Mouse (Mus musculus) heart, embryonic 12.5 days (tissue): ENCODE results near the gene a. TPM values are rescaled to one million over a fixed set of nuclear protein-coding genes. Genes with fewer than 3 reads are reported as not detected.
"Not testable (repeated sequence)": the region's sequence is repeated elsewhere in the genome, so short reads cannot be mapped to it uniquely, and the experiment has no call there.

Experiments
- ATAC-seq: fragments of 200-750 bp; cut with Nextera tagmentation; 2 replicates; pipeline ENCODE4 v1.8.0; 2017; ENCODE audit warnings: moderate TSS enrichment, moderate library complexity; ENCODE audit not compliant: insufficient number of reproducible peaks, low FRiP score
- H3K27ac ChIP-seq: fragments of 300-500 bp; sonication (generic); 2 replicates; pipeline ENCODE4 v1.5.1; 2016; ENCODE audit warnings: mild to moderate bottlenecking, moderate library complexity; ENCODE audit not compliant: poor library complexity, severe bottlenecking
- H3K27me3 ChIP-seq: fragments of 300-500 bp; sonication (generic); replicated peaks from 2 replicates; pipeline ENCODE4 v1.6.1; 2016; ENCODE audit warnings: mild to moderate bottlenecking, moderate library complexity
- H3K36me3 ChIP-seq: fragments of 300-500 bp; sonication (generic); 2 replicates; pipeline ENCODE4 v1.6.1; 2016; ENCODE audit warnings: mild to moderate bottlenecking, moderate library complexity
- H3K4me1 ChIP-seq: fragments of 300-500 bp; sonication (generic); replicated peaks from 2 replicates; pipeline ENCODE4 v1.6.1; 2016; ENCODE audit warnings: mild to moderate bottlenecking
- H3K4me2 ChIP-seq: fragments of 300-500 bp; sonication (generic); 2 replicates; pipeline ENCODE4 v1.6.1; 2016; ENCODE audit warnings: mild to moderate bottlenecking, moderate library complexity
- H3K4me3 ChIP-seq: fragments of 300-500 bp; sonication (generic); 2 replicates; pipeline ENCODE4 v1.5.1; 2016; ENCODE audit warnings: mild to moderate bottlenecking
- H3K9ac ChIP-seq: fragments of 300-500 bp; sonication (generic); 2 replicates; pipeline ENCODE4 v1.6.1; 2016; ENCODE audit warnings: mild to moderate bottlenecking, moderate library complexity
- H3K9me3 ChIP-seq: fragments of 300-500 bp; sonication (generic); replicated peaks from 2 replicates; pipeline ENCODE4 v1.6.1; 2016; ENCODE audit warnings: mild to moderate bottlenecking, moderate library complexity
- WGBS: fragments of 180-500 bp; shearing (Covaris S2); methylation state at CpG from one replicate; pipeline ENCODE4 v1.1.7; 2016; 5-methylcytosine and 5-hydroxymethylcytosine counted together
- polyA plus RNA-seq: library from polyadenylated mRNA; unstranded; fragments of >200 nt; fragmentation: Nextera tagmentation; extraction: Ambion mirVana; gene quantifications from 2 replicates; pipeline ENCODE4 v1.2.1, GENCODE M21; 2016

a gene
- polyA plus RNA-seq, 1 experiment from 2014 or later, result not detected

DNA sequence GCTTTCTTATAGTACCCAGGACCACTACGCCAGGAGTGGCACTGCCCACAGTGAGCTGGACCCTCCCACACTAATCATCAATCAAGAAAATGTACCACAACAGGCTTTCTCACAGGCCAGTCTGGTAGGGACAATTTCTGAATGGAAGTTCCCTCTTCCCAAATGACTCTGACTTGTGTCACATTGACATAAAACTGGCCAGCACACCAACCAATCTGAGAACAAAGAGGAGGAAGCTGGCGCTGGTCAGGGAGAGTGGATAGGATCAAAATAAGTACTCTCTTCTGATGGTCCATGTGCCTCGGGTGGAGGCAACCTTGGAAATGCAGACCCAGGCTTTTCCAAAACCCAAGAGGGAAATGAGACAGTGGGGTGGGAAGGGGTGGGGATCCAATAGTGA, 253.3 kb downstream of the a start:
- no peak for ATAC-seq

DNA sequence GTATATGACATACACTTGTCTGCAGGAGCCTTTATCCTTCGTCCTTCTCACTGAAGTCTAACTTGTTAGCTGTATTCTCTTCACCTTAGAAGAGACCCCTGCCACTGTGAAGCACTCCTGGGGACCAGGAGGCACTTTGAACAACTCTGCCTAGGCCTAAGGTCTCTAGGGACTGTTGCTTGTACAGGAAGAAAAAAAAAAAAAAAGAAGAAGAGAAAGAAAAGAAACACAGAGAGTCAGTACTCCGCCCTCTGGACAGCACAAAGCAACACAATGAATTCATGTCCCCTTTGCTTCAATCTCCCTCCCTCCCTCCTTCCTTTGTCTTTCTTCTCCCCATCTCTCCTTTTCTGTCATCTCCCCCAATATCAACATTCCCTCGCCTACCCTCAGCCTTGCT, 253.9 kb downstream of the a start:
- Histone ChIP-seq H3K9me3 (no peaks in the 10 kb centered on the region), H3K36me3 (no peaks in the 10 kb centered on the region), H3K9ac (no peak overlapping the region), H3K4me1 (peaks cover 2% of the 10 kb centered on the region), H3K27me3 (no peaks in the 10 kb centered on the region), H3K4me3 (no peak overlapping the region), H3K27ac (no peak overlapping the region), H3K4me2 (no peak overlapping the region)
- ATAC-seq, result no peak
- 57% methylated on average over 3 of the region's 3 CpGs for WGBS

More for the DNA sequence above, 253.3 kb downstream of the a start:
- no peak overlapping the region for H3K9ac ChIP-seq
- no peaks in the 10 kb centered on the region for H3K9me3 ChIP-seq
- H3K4me1 ChIP-seq, result no peaks in the 10 kb centered on the region
- WGBS, result 57% methylated on average over 3 of the region's 3 CpGs
- no peaks in the 10 kb centered on the region for H3K36me3 ChIP-seq
- no peak overlapping the region for H3K4me3 ChIP-seq
- no peaks in the 10 kb centered on the region for H3K27me3 ChIP-seq
- H3K4me2 ChIP-seq, result no peak overlapping the region
- H3K27ac ChIP-seq, result no peak overlapping the region

DNA sequence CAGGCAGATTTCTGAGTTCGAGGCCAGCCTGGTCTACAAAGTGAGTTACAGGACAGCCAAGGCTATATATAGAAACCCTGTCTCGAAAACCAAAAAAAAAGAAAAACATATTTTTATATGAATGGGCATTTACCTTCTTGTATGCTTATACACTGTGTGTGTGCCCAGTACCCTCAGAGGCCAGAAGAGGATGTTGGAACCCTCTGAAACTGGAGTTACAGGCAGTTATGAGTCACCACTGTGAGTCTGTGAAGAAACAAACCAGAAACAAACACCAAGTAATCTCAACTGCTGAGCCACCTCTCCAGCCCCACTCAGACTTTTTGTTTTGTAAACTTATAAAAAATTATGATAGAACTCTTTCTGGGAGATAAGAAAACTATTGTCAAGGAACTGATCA, 255.6 kb downstream of the a start:
- Histone ChIP-seq H3K4me2 (no peak overlapping the region), H3K4me1 (peaks cover 10% of the 10 kb centered on the region), H3K27me3 (no peaks in the 10 kb centered on the region), H3K9ac (no peak overlapping the region), H3K9me3 (no peaks in the 10 kb centered on the region), H3K36me3 (no peaks in the 10 kb centered on the region), H3K27ac (no peak overlapping the region), H3K4me3 (no peak overlapping the region)
- no peak for ATAC-seq
- whole genome bisulfite sequencing, result 81% methylated on average over 2 of the region's 2 CpGs

DNA sequence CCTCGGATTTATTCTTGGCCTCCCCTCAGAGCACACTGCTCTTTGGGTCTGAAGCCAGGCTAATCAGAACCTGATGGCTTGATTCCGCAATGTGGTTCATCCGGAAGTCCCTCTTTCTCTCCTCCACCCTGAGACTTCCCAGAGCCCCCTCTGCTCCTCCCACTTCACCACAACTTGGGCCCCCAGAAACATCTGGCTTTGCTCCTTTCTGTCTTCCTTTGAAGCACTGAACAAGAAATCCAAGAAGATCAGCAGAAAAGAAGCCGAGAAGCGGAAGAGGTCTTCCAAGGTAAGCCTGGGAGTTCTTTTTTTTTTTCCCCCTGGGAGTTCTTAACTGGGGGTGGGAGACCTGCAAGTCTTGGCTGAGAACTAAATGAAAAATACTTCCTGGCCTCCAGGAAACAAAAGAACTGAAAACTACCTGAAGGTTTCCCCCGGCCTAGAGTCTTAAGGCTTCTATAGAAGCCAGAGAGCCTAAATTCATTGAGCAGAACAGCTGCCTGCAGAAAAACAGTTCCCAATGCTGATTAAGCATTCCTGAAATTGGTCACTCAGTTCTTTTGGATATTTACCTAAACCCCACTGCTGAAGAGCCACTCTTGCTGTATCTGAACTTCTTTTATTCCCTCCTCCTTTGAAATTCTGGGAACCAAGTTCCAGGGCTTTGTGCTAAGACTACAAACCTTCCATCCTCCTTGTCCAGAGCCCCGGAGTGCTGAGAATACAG, 256.4 kb downstream of the a start:
- no peak overlapping the region for H3K4me3 ChIP-seq
- no peaks in the 10 kb centered on the region for H3K36me3 ChIP-seq
- no peak for ATAC-seq
- H3K4me2 ChIP-seq, result no peak overlapping the region
- H3K4me1 ChIP-seq, result peaks cover 14% of the 10 kb centered on the region
- WGBS, result 51% methylated on average over 7 of the region's 7 CpGs
- H3K27me3 ChIP-seq, result no peaks in the 10 kb centered on the region
- no peak overlapping the region for H3K9ac ChIP-seq
- H3K9me3 ChIP-seq, result no peaks in the 10 kb centered on the region
- no peak overlapping the region for H3K27ac ChIP-seq

DNA sequence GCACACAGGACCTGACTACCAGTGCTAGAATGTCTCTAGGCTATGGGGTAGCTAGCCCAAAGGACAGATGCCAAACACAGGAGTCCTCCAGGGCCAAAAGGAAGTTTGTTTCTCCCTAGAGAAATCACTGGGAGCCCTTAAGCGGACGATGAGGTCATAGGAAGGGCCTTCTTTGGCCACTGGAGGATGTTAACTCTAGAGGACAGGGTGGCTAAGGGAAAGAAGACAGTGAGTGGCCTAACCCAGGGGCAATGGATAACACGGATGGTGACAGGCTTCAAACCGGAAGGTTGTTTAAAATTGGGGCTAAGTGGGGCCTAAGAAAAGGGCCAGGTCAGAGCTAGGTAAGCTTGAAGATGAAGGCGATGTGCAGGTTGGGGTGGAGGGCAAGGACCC, 258.9 kb downstream of the a start:
- peak overlapping the region; percentile 78 for H3K4me2 ChIP-seq
- no peaks in the 10 kb centered on the region for H3K9me3 ChIP-seq
- H3K4me1 ChIP-seq, result peaks cover 14% of the 10 kb centered on the region
- H3K27me3 ChIP-seq, result no peaks in the 10 kb centered on the region
- H3K27ac ChIP-seq, result peak overlapping the region; percentile 42; the same call in 1 of the 2 replicates
- peak overlapping the region; percentile 76 for H3K9ac ChIP-seq
- H3K4me3 ChIP-seq, result peak overlapping the region; percentile 63
- WGBS, result 25% methylated on average over 5 of the region's 5 CpGs
- ATAC-seq, result peak; percentile 30; the same call in 1 of the 2 replicates
- no peaks in the 10 kb centered on the region for H3K36me3 ChIP-seq

DNA sequence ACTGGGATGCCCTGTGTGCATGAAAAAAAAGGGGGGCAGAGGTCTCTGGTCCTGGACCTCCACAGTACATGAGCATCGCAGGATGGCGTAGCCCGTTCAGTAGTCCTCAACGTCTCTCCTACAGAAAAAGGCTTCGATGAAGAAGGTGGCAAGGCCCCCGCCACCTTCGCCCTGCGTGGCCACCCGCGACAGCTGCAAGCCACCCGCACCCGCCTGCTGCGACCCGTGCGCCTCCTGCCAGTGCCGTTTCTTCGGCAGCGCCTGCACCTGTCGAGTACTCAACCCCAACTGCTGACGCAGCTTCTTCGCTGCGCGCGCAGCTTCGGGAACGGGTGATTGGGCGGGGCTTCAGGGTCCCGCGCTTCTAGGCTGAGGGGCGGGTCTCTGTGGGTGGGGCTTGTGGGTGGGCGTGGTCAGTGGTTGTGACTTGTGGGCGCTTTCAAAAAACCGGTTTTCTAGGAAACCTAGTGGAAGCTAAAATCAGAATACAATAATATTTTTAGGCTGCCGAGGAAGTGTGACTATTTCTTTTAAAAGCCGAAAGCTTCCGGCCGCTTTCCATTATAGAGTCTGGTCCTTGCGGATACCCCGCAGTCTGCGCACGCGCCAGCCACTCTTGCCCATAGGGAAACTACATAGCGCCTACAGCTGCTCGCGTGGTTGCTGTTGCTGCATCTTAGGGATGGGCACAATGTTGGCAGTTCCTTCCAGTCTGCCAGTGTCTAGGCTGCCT, 259.5 kb downstream of the a start:
- peak overlapping the region; percentile 42 for H3K27ac ChIP-seq
- H3K4me2 ChIP-seq, result peak overlapping the region; percentile 78
- H3K36me3 ChIP-seq, result no peaks in the 10 kb centered on the region
- H3K27me3 ChIP-seq, result no peaks in the 10 kb centered on the region
- peak overlapping the region; percentile 63 for H3K4me3 ChIP-seq
- 2% methylated on average over 45 of the region's 45 CpGs for WGBS
- H3K9me3 ChIP-seq, result no peaks in the 10 kb centered on the region
- peak; percentile 96 for ATAC-seq
- H3K9ac ChIP-seq, result peak overlapping the region; percentile 76
- H3K4me1 ChIP-seq, result peaks cover 14% of the 10 kb centered on the region

DNA sequence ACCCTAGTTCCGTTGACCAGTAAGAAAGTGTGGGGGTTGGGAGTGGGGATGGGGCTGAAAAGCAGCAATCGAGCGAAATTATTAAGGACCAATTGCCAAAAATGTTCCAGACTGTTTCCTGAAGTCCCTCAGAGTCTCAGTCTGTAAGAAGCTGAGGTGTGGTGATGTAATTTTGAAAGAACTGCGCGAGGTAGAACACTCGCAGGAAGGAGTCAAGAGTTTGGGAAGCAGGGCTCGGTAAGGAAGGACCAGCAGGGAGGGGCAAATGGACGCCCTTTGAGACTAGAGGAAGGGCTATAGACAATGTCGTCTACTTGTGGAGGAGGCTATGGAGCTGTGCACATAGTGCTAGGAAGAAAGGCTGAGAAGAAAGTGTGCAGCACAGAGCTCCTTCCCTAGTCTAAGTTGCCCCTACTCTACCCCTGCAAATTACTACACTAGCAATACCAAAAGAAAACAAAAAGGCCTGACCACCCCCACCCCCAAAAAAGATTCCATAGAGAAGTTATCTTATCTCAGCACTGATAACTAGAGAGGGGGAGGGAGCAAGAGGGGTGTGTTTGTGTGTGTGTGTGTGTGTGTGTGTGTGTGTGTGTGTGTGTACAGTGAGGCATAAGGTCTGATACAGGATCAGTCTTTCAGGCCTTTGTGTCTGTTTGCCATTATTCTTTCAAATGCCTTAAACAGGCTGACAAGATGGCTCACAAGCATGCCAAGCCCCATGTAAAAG, 260.6 kb downstream of the a start:
- Histone ChIP-seq H3K4me1 (peaks cover 14% of the 10 kb centered on the region), H3K36me3 (no peaks in the 10 kb centered on the region), H3K27ac (0 out of 2 replicates have a peak overlapping the region, but pooled peaks have one; percentile 31), H3K9ac (peak overlapping the region; percentile 76), H3K4me2 (peak overlapping the region; percentile 78), H3K9me3 (no peaks in the 10 kb centered on the region), H3K4me3 (peak overlapping the region; percentile 63), H3K27me3 (no peaks in the 10 kb centered on the region)
- WGBS, result 12% methylated on average over 9 of the region's 9 CpGs
- ATAC-seq, result no peak

DNA sequence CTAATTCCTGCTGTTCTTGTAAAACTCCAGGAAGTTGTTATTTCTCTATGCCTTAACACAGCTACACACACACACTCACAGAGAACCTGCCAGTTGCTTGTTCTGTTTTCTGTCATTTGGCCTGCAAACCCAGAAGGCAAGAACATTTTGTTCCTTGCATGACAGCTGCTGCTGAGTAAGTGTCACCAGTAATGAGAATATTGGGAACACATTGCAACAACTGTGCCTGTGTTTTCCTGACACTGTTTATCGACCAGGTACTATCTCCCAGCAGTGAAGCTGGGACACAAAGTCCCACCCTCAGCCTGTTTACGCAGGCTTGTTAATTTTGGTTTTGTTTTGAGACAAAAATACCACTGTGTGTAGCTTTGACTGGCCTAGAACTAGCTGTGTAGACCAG, 261.5 kb downstream of the a start:
- H3K36me3 ChIP-seq, result no peaks in the 10 kb centered on the region
- 48% methylated on average over 2 of the region's 2 CpGs for WGBS
- no peak for ATAC-seq

DNA sequence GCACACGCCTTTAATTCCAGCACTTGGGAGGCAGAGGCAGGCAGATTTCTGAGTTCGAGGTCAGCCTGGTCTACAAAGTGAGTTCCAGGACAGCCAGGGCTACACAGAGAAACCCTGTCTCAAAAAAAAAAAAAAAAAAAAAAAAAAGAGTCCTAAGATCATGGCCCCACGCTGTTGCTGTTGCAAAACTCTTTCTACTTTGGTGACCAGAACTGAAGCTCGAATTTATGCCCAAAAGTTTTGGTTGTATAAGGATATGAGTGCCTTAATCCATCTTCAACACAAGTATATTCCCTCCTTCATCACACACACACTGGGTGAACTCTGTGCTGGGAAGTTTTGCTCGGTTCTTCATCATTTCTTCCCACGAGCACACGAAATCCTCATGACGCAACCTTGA, 262.3 kb downstream of the a start:
- 89% methylated on average over 8 of the region's 8 CpGs for WGBS
- not testable (repeated sequence) for H3K4me2 ChIP-seq, H3K36me3 ChIP-seq, ATAC-seq, H3K27me3 ChIP-seq, H3K27ac ChIP-seq, H3K9me3 ChIP-seq, H3K4me3 ChIP-seq, H3K9ac ChIP-seq
- peaks cover 14% of the 10 kb centered on the region for H3K4me1 ChIP-seq

More for the DNA sequence above, 261.5 kb downstream of the a start:
- Histone ChIP-seq H3K9me3 (no peaks in the 10 kb centered on the region), H3K9ac (no peak overlapping the region), H3K4me1 (peaks cover 14% of the 10 kb centered on the region), H3K4me2 (no peak overlapping the region), H3K4me3 (no peak overlapping the region), H3K27ac (no peak overlapping the region), H3K27me3 (no peaks in the 10 kb centered on the region)

DNA sequence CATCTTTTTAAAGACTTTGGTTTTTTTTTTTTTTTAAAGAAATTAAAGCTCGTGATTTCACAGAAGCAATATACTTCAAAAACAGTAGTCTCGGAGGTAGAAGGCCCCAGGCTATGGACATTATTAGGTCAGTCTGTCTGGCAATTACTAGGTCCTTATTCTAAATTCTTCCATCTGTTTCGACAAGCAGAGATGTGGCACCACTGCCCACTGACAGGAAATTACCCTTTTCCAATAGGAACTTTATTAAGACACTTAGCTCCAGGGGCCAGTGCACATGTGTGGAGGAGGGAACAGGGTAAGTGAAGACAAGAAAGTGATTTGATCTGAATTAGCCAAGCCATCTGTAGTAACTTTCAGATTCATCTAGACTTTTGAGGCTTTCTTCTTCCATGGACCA, 263.5 kb downstream of the a start:
- no peak overlapping the region for H3K4me3 ChIP-seq
- H3K27me3 ChIP-seq, result no peaks in the 10 kb centered on the region
- no peak overlapping the region for H3K9ac ChIP-seq
- no peak for ATAC-seq
- H3K36me3 ChIP-seq, result peaks cover 7% of the 10 kb centered on the region
- H3K27ac ChIP-seq, result no peak overlapping the region
- no peak overlapping the region for H3K4me2 ChIP-seq
- 85% methylated on average over 3 of the region's 3 CpGs for whole genome bisulfite sequencing
- no peaks in the 10 kb centered on the region for H3K9me3 ChIP-seq
- peaks cover 14% of the 10 kb centered on the region for H3K4me1 ChIP-seq

DNA sequence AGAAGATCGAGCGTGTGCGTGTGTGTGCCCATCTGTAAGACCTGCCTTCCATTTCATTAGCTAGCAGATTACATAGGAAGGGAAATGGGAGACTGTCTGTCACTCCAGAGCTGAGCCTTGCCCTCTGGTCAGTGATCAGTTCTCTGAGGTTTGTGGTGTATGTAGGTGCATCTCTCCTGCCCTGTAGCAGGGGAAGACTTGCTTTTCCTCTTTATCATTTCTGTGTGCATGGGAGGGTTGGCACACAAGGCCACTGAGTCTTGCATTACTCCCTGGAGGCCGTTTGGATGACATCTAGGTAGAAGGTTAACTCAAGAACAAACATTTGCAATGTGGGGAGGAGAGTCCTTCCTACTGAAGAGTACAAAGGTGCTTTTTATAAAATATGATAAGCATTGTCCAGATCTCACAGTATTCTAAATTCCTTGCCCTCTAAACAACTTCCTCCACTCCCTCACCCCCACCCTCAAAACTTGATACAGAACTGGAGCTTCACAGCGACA, 264.9 kb downstream of the a start:
- Histone ChIP-seq H3K9ac (no peak overlapping the region), H3K4me3 (no peak overlapping the region), H3K4me2 (no peak overlapping the region), H3K27ac (no peak overlapping the region), H3K27me3 (no peaks in the 10 kb centered on the region), H3K4me1 (peaks cover 7% of the 10 kb centered on the region), H3K36me3 (peaks cover 16% of the 10 kb centered on the region), H3K9me3 (no peaks in the 10 kb centered on the region)
- no peak for ATAC-seq
- 66% methylated on average over 5 of the region's 5 CpGs for WGBS
